Mouse (Mus musculus): Measurements from ENCODE around the gene Hddc3.

- TF ChIP-seq POLR2A (IDR thresholded peaks at IDR 0.05; ENCODE audit: borderline replicate concordance, extremely low read depth, low read depth, low read length), result no peak
- no peak for TF ChIP-seq CTCF (IDR thresholded peaks at IDR 0.05; ENCODE audit: insufficient read depth, low read length)
These were observed 11.5 kb upstream of the Hddc3 start for GRCm38 (mm10) chr7:80331433-80331832.
